Mouse (Mus musculus): ENCODE measurements at regions not wholly inside any gene's neighbourhood (a gene's known extent, or its start where the extent isn't known, plus 50 kb on each side); places are given as distances from the start of the nearest gene placed in this dataset.

DNA sequence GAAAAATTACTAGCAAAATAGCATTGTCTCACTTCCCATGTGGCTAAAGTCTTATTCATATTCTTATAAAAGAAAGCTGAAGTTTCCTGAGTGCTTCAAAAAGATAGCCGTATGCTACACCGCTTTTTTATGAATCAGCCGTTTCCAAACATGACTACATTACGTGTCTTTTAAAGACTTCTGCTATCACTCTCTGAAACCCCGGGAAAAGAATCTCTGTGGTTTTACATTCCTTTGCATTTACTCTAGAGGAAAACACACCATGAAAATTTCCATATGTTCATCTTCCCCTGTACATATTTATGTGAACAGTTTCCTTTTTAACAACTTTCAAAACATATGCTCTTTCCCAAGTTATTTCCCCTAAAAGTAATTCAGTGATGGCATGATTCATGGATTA lies 882.3 kb downstream of the Gsdmc2 start:
- H3K27ac ChIP-seq (ENCODE audit: low read depth), result no peak overlapping the region
- no peaks in the 10 kb centered on the region for H3K9me3 ChIP-seq (ENCODE audit: low read length)
- TF ChIP-seq EP300 (IDR thresholded peaks at IDR 0.05; ENCODE audit: low read depth) (no peak), CTCF (IDR thresholded peaks at IDR 0.05; ENCODE audit: low read depth) (no peak)
- no peaks in the 10 kb centered on the region for H3K36me3 ChIP-seq (replicated peaks; ENCODE audit: insufficient read depth, low read length)
- ATAC-seq, result no peak
- 76% methylated on average over 5 of the region's 5 CpGs for WGBS (ENCODE audit: insufficient replicate concordance)
- H3K4me2 ChIP-seq (ENCODE audit: low read depth, low read length), result no peak overlapping the region
- H3K9ac ChIP-seq (replicated peaks), result no peak overlapping the region
- DNase-seq, result no peak
- H3K4me1 ChIP-seq (ENCODE audit: insufficient read depth), result no peaks in the 10 kb centered on the region
- H3K27me3 ChIP-seq (ENCODE audit: insufficient read depth, low read length), result no peaks in the 10 kb centered on the region
- H3K4me3 ChIP-seq (ENCODE audit: low read depth, low read length), result no peak overlapping the region

DNA sequence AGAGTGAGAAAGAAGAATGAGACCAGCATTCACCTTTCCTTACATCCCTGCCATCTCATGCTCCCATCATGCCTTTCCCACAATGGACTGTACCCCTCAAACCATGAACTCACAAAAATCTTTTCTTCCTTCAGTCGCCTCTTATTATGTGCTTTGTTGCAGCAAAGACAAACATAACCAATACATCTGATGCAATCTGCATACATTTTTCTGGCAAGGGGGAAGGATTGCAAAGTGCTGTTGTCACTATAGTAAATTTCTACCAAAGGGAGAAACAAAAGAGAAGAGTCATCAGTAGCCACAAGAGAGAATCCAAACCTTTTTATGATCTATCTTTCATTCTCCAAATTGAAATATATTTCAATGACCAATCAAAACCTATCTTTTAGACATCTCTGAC lies 884.4 kb downstream of the Gsdmc2 start:
- ATAC-seq, result no peak

DNA sequence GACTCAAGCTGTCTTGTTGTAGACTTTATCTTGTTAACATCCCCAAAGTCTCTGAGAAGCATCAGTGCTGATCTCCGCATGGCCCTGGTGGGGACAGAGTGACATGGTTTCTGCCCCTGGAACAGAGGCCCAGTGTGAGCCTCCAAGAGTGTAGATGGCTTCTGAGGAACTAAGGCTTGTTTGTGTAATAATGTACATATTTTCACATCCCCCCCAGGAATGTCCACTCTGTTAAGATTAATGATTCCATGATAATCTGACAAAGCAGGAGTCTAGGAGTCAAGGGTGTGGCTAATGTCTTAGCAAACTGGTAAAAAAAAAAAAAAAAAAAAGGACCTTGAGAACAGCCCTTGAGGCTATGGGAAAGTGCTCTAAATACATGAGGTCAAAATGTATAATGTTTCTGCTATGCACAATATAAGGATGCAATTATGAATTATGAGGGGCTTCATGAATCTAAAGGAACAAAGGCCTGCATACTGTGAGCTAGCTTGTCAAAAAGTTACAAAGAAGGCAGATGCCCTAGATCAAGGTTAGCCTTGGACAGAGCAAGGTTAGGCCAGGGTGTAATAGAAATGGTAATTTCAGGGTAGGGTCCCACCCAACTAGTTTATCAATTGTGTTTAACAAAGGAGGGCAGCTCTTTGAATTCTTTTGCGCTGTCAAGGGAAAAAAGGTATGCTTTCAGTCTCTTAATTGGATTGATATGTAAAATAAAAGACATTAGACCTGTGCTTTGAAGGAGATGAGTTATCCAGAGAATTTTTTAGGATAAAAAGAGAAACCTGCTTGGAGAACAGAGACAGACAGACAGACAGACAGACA lies 886.3 kb downstream of the Gsdmc2 start:
- no peaks in the 10 kb centered on the region for H3K9me3 ChIP-seq (ENCODE audit: low read length)
- 82% methylated on average over 2 of the region's 2 CpGs for WGBS (ENCODE audit: insufficient replicate concordance)
- no peak overlapping the region for H3K9ac ChIP-seq (replicated peaks)
- no peak overlapping the region for H3K4me2 ChIP-seq (ENCODE audit: low read depth, low read length)
- TF ChIP-seq EP300 (IDR thresholded peaks at IDR 0.05; ENCODE audit: low read depth), result no peak
- H3K27ac ChIP-seq (ENCODE audit: low read depth), result no peak overlapping the region
- H3K36me3 ChIP-seq (replicated peaks; ENCODE audit: insufficient read depth, low read length), result no peaks in the 10 kb centered on the region
- H3K4me3 ChIP-seq (ENCODE audit: low read depth, low read length), result no peak overlapping the region
- DNase-seq (no peak), ATAC-seq (no peak)
- no peaks in the 10 kb centered on the region for H3K27me3 ChIP-seq (ENCODE audit: insufficient read depth, low read length)
- no peaks in the 10 kb centered on the region for H3K4me1 ChIP-seq (ENCODE audit: insufficient read depth)

More for the DNA sequence above, 884.4 kb downstream of the Gsdmc2 start:
- Histone ChIP-seq H3K27me3 (ENCODE audit: insufficient read depth, low read length) (no peaks in the 10 kb centered on the region), H3K9ac (replicated peaks) (no peak overlapping the region), H3K4me2 (ENCODE audit: low read depth, low read length) (no peak overlapping the region), H3K4me3 (ENCODE audit: low read depth, low read length) (no peak overlapping the region), H3K27ac (ENCODE audit: low read depth) (no peak overlapping the region), H3K36me3 (replicated peaks; ENCODE audit: insufficient read depth, low read length) (no peaks in the 10 kb centered on the region), H3K4me1 (ENCODE audit: insufficient read depth) (no peaks in the 10 kb centered on the region), H3K9me3 (ENCODE audit: low read length) (no peaks in the 10 kb centered on the region)
- DNase-seq, result no peak
- TF ChIP-seq CTCF (IDR thresholded peaks at IDR 0.05; ENCODE audit: low read depth) (no peak), EP300 (IDR thresholded peaks at IDR 0.05; ENCODE audit: low read depth) (no peak)
- 68% methylated on average over 1 of the region's 1 CpGs for WGBS (ENCODE audit: insufficient replicate concordance)

DNA sequence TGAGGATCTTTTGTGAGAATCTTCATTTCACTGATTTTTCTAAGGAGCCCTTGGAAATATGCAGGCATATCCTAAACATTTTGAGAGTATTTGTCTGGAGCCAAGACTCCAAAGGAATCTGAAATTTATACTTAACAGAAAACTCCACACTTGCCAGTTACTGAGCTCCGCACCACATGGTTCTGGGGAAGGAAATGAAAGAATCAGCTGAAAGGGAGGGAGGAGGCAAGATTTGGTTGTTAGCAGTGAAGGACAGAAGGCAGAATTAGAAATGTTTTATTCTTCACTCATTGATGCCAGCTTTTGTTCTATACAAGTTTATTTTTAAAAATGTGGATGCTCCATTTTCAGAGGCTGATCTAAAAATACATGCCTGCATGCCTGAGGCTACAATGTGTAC lies 890.1 kb downstream of the Gsdmc2 start:
- H3K27ac ChIP-seq (ENCODE audit: low read depth), result no peak overlapping the region
- H3K4me1 ChIP-seq (ENCODE audit: insufficient read depth), result no peaks in the 10 kb centered on the region
- no peak overlapping the region for H3K9ac ChIP-seq (replicated peaks)
- no peak for DNase-seq
- 86% methylated on average over 1 of the region's 1 CpGs for WGBS (ENCODE audit: insufficient replicate concordance)
- H3K9me3 ChIP-seq (ENCODE audit: low read length), result no peaks in the 10 kb centered on the region
- H3K4me3 ChIP-seq (ENCODE audit: low read depth, low read length), result no peak overlapping the region
- H3K27me3 ChIP-seq (ENCODE audit: insufficient read depth, low read length), result no peaks in the 10 kb centered on the region
- ATAC-seq, result no peak
- H3K36me3 ChIP-seq (replicated peaks; ENCODE audit: insufficient read depth, low read length), result no peaks in the 10 kb centered on the region
- TF ChIP-seq EP300 (IDR thresholded peaks at IDR 0.05; ENCODE audit: low read depth) (no peak), CTCF (IDR thresholded peaks at IDR 0.05; ENCODE audit: low read depth) (no peak)
- H3K4me2 ChIP-seq (ENCODE audit: low read depth, low read length), result no peak overlapping the region

DNA sequence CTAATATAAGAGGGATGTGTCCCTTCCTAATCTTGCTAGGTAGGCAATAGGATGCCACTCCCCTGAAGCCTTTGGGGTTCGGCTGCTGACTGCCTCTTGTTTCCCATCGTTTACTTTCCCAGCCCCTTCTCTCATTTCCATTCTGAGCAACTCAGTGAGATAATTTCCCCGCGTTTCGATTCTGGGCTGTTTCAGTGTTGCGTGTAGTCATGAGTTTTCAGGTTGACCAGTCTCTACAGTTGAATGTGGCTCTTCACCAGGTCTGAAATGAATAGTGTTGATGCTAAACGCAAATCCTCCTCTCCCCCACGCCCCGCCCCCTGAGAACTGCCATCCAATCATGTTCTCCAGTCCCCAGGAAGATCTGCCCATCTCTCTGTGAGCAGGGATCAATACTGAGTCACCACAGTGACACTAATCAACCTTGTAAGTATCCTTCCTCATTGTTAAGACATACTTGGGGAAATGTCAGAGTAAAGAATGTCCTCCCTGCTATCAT lies 890.6 kb downstream of the Gsdmc2 start:
- no peak overlapping the region for H3K4me2 ChIP-seq (ENCODE audit: low read depth, low read length)
- no peak for TF ChIP-seq EP300 (IDR thresholded peaks at IDR 0.05; ENCODE audit: low read depth)
- TF ChIP-seq CTCF (IDR thresholded peaks at IDR 0.05; ENCODE audit: low read depth), result no peak
- H3K27ac ChIP-seq (ENCODE audit: low read depth), result no peak overlapping the region
- H3K9ac ChIP-seq (replicated peaks), result no peak overlapping the region
- ATAC-seq (no peak), DNase-seq (no peak)
- H3K4me1 ChIP-seq (ENCODE audit: insufficient read depth), result no peaks in the 10 kb centered on the region
- WGBS (ENCODE audit: insufficient replicate concordance), result 65% methylated on average over 9 of the region's 9 CpGs
- H3K27me3 ChIP-seq (ENCODE audit: insufficient read depth, low read length), result no peaks in the 10 kb centered on the region
- H3K36me3 ChIP-seq (replicated peaks; ENCODE audit: insufficient read depth, low read length), result no peaks in the 10 kb centered on the region
- H3K9me3 ChIP-seq (ENCODE audit: low read length), result no peaks in the 10 kb centered on the region
- no peak overlapping the region for H3K4me3 ChIP-seq (ENCODE audit: low read depth, low read length)

DNA sequence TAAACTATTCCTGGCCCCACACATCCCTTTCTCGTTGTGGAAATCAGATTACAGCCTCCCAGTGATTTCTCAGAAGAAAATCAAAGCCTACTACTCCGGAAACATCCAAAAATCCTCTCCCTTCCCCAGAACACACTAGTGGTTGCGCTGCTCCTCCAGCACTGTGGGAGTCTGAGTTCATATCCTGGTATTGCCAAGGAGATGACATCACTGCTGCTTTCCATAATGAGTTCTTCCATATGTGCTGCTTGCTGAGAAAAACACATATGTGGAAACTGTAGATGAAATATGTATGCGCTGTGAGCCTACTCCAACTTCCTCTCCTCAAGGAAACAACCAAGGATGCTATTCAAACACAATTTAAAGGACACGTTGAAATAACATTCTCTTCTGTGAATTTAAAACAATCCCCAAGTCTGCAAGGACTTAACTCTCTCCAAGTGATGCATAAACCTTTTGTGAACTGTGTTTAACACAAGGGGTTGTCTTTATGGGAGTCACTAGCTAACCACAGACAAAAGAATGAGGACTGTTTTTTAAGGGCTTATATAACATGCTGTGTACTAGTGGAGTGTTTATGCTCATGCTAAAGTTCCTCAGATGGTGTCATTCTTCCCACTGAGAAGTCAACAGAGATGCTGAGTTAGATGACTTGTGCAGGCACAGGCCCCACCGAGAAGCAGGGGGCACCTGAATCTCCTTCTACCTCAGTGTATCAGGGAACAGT lies 891.6 kb downstream of the Gsdmc2 start:
- TF ChIP-seq CTCF (IDR thresholded peaks at IDR 0.05; ENCODE audit: low read depth), result no peak
- TF ChIP-seq EP300 (IDR thresholded peaks at IDR 0.05; ENCODE audit: low read depth), result no peak
- DNase-seq (no peak), ATAC-seq (no peak)
- Histone ChIP-seq H3K9me3 (ENCODE audit: low read length) (no peaks in the 10 kb centered on the region), H3K9ac (replicated peaks) (no peak overlapping the region), H3K27ac (ENCODE audit: low read depth) (no peak overlapping the region), H3K4me1 (ENCODE audit: insufficient read depth) (no peaks in the 10 kb centered on the region), H3K4me3 (ENCODE audit: low read depth, low read length) (no peak overlapping the region), H3K27me3 (ENCODE audit: insufficient read depth, low read length) (no peaks in the 10 kb centered on the region), H3K36me3 (replicated peaks; ENCODE audit: insufficient read depth, low read length) (no peaks in the 10 kb centered on the region), H3K4me2 (ENCODE audit: low read depth, low read length) (no peak overlapping the region)
- 63% methylated on average over 6 of the region's 6 CpGs for WGBS (ENCODE audit: insufficient replicate concordance)
